Mouse (Mus musculus): ENCODE results near the gene Tead1.

GRCm38 (mm10) chr7:112852149-112852839 is 173.2 kb downstream of the Tead1 start:
- TF ChIP-seq CTCF (IDR thresholded peaks at IDR 0.05; ENCODE audit: low read depth, low read length) (no peak), TAL1 (conservative IDR thresholded peaks at IDR 0.05; ENCODE audit: low read depth, low read length) (no peak), GATA1 (IDR thresholded peaks at IDR 0.05; ENCODE audit: borderline replicate concordance, low read length) (no peak)
